Mouse (Mus musculus) CH12.LX (cell line): ENCODE data around the gene Creb1. TPM values are rescaled to one million over a fixed set of nuclear protein-coding genes. Genes with fewer than 3 reads are reported as not detected.

Experiments used
- DNase-seq: peaks from one replicate; pipeline ENCODE4 v3.0.0-alpha.2; 2013; ENCODE audit errors: extremely low read depth
- H3K27ac ChIP-seq: 2 replicates; pipeline ENCODE4 v1.5.1; 2012; ENCODE audit warnings: low read depth, mild to moderate bottlenecking, control low read depth, moderate library complexity; ENCODE audit not compliant: insufficient read depth
- H3K27me3 ChIP-seq: replicated peaks from 2 replicates; pipeline ENCODE3; 2012; ENCODE audit warnings: inconsistent platforms
- H3K36me3 ChIP-seq, 2 experiments: replicated peaks in 1 of 2; 2 replicates each; pipeline versions ENCODE3 to v1.6.1; 2012; ENCODE audit warnings: inconsistent platforms in 1 of 2, low read length in 1 of 2, mild to moderate bottlenecking in 1 of 2, mixed read lengths in 1 of 2, moderate library complexity in 1 of 2; ENCODE audit not compliant: control insufficient read depth in 1 of 2, insufficient read depth in 1 of 2
- H3K4me1 ChIP-seq, 2 experiments: 2 replicates each; pipeline ENCODE4 v1.6.1; 2012; ENCODE audit warnings: inconsistent platforms in 1 of 2, moderate library complexity in 1 of 2; ENCODE audit not compliant: insufficient read depth in 2 of 2, control insufficient read depth in 1 of 2
- H3K4me2 ChIP-seq: 2 replicates; pipeline ENCODE4 v1.6.1; 2012; ENCODE audit warnings: low read depth, mild to moderate bottlenecking, control low read depth; ENCODE audit not compliant: poor library complexity, insufficient read depth, severe bottlenecking
- H3K4me3 ChIP-seq, 3 experiments: fragments of 150-350 bp in 1 of 3; sonication (generic) in 1 of 3; replicated peaks in 1 of 3; 2 replicates each; pipeline versions ENCODE3 to v1.5.1; 2011 to 2012; ENCODE audit warnings: low read depth in 2 of 3, low read length in 2 of 3, mild to moderate bottlenecking in 2 of 3, moderate library complexity in 2 of 3, control low read depth in 1 of 3, improper control_type of control experiment in 1 of 3, inconsistent platforms in 1 of 3, mixed read lengths in 1 of 3; ENCODE audit not compliant: poor library complexity in 1 of 3
- H3K79me2 ChIP-seq: replicated peaks from 2 replicates; pipeline ENCODE4 v1.6.1; 2012; ENCODE audit warnings: mild to moderate bottlenecking, moderate library complexity; ENCODE audit not compliant: control insufficient read depth, poor library complexity, insufficient read depth, severe bottlenecking; ENCODE audit errors: extremely low read depth
- H3K9ac ChIP-seq: 2 replicates; pipeline ENCODE4 v1.6.1; 2012; ENCODE audit warnings: low read depth, mild to moderate bottlenecking, control low read depth, moderate library complexity; ENCODE audit not compliant: insufficient read depth
- H3K9me3 ChIP-seq: replicated peaks from 2 replicates; pipeline ENCODE3; 2012; ENCODE audit warnings: low read length, inconsistent platforms, mixed read lengths
- BHLHE40 ChIP-seq: IDR thresholded peaks from 2 replicates; pipeline ENCODE4 v1.6.1; 2011; ENCODE audit warnings: mild to moderate bottlenecking, low read depth, low read length, improper control_type of control experiment
- CHD1 ChIP-seq: IDR thresholded peaks from 2 replicates; pipeline ENCODE4 v1.6.1; 2012; ENCODE audit warnings: low read depth, low read length, improper control_type of control experiment, inconsistent platforms
- ELF1 ChIP-seq: IDR thresholded peaks from 2 replicates; pipeline ENCODE4 v1.6.1; 2014; ENCODE audit warnings: low read depth, mild to moderate bottlenecking, inconsistent platforms, low read length, improper control_type of control experiment
- EP300 ChIP-seq: IDR thresholded peaks from 2 replicates; pipeline ENCODE4 v1.6.1; 2011; ENCODE audit warnings: low read length, improper control_type of control experiment
- GABPA ChIP-seq: IDR thresholded peaks from 2 replicates; pipeline ENCODE4 v1.6.1; 2012; ENCODE audit warnings: low read depth, low read length, improper control_type of control experiment, inconsistent platforms; ENCODE audit not compliant: insufficient replicate concordance
- JUND ChIP-seq: conservative IDR thresholded peaks from 2 replicates; pipeline ENCODE4 v1.6.1; 2011; ENCODE audit warnings: low read depth, low read length, improper control_type of control experiment
- KAT2A ChIP-seq: IDR thresholded peaks from 2 replicates; pipeline ENCODE4 v1.6.1; 2012; ENCODE audit warnings: low read length, improper control_type of control experiment, inconsistent platforms; ENCODE audit not compliant: insufficient replicate concordance
- MAX ChIP-seq: IDR thresholded peaks from 2 replicates; pipeline ENCODE4 v1.6.1; 2011; ENCODE audit warnings: low read length, improper control_type of control experiment
- MXI1 ChIP-seq: IDR thresholded peaks from 2 replicates; pipeline ENCODE4 v1.6.1; 2011; ENCODE audit warnings: mild to moderate bottlenecking, low read depth, low read length, improper control_type of control experiment
- PAX5 ChIP-seq: IDR thresholded peaks from 2 replicates; pipeline ENCODE4 v1.6.1; 2012; ENCODE audit warnings: low read length, inconsistent platforms, mixed read lengths
- POLR2A ChIP-seq: IDR thresholded peaks from 2 replicates; pipeline ENCODE4 v1.6.1; 2011; ENCODE audit warnings: low read depth, mild to moderate bottlenecking, improper control_type of control experiment, low read length
- RAD21 ChIP-seq: IDR thresholded peaks from 2 replicates; pipeline ENCODE4 v1.6.1; 2011; ENCODE audit warnings: low read depth, mild to moderate bottlenecking, low read length, improper control_type of control experiment, moderate library complexity
- SIN3A ChIP-seq: IDR thresholded peaks from 2 replicates; pipeline ENCODE4 v1.6.1; 2012; ENCODE audit warnings: low read length, improper control_type of control experiment, inconsistent platforms
- SMC3 ChIP-seq: IDR thresholded peaks from 2 replicates; pipeline ENCODE4 v1.6.1; 2011; ENCODE audit warnings: low read depth, low read length, improper control_type of control experiment
- TBP ChIP-seq: conservative IDR thresholded peaks from 2 replicates; pipeline ENCODE4 v1.6.1; 2011; ENCODE audit warnings: low read depth, low read length, improper control_type of control experiment
- TCF12 ChIP-seq: IDR thresholded peaks from 2 replicates; pipeline ENCODE4 v1.6.1; 2014; ENCODE audit warnings: low read depth, mild to moderate bottlenecking, inconsistent platforms, low read length, improper control_type of control experiment
- UBTF ChIP-seq: IDR thresholded peaks from 2 replicates; pipeline ENCODE4 v1.6.1; 2012; ENCODE audit warnings: low read depth, mild to moderate bottlenecking, inconsistent platforms, low read length, improper control_type of control experiment, moderate library complexity
- USF1 ChIP-seq: IDR thresholded peaks from 2 replicates; pipeline ENCODE4 v1.6.1; 2014; ENCODE audit warnings: low read depth, mild to moderate bottlenecking, inconsistent platforms, low read length, improper control_type of control experiment
- USF2 ChIP-seq: conservative IDR thresholded peaks from 2 replicates; pipeline ENCODE4 v1.6.1; 2011; ENCODE audit warnings: low read depth, low read length, improper control_type of control experiment
- ZC3H11A ChIP-seq: IDR thresholded peaks from 2 replicates; pipeline ENCODE4 v1.6.1; 2012; ENCODE audit warnings: low read depth, mild to moderate bottlenecking, inconsistent platforms, low read length, improper control_type of control experiment
- dilution Hi-C: fragments of 300-500 bp; cut with MboI; formaldehyde crosslinking; loops from 2 replicates; pipeline ENCODE4 v1.14.3; 2020; ENCODE audit warnings: low sequenced_read_pairs; ENCODE audit not compliant: extremely low pct_unique_long_range_greater_than_20kb, extremely low pct_ligation_motif_present
- in situ Hi-C: fragments of 300-500 bp; cut with MboI; formaldehyde crosslinking; loops from 3 replicates; pipeline ENCODE4 v1.14.3; 2019; ENCODE audit warnings: low sequenced_read_pairs, low pct_ligation_motif_present, low pct_unique_long_range_greater_than_20kb, mixed read lengths
- polyA plus RNA-seq: library from polyadenylated mRNA; unstranded; fragments of >175 nt; gene quantifications from 2 replicates; pipeline ENCODE4 v1.2.1, GENCODE M21; 2012; ENCODE audit warnings: low read depth; ENCODE audit not compliant: insufficient read length
- total RNA-seq, 2 experiments: library from RNA; depleted of rRNA; stranded (reverse); fragments of 300-350 nt in 1 of 2; fragments of >200 nt in 1 of 2; gene quantifications; 2 replicates each; pipeline ENCODE4 v1.2.3; 2012 to 2014

Creb1 gene
- total and polyA plus RNA-seq, 3 experiments, result 21.0 to 42.8 (median 24.2) TPM

DNA sequence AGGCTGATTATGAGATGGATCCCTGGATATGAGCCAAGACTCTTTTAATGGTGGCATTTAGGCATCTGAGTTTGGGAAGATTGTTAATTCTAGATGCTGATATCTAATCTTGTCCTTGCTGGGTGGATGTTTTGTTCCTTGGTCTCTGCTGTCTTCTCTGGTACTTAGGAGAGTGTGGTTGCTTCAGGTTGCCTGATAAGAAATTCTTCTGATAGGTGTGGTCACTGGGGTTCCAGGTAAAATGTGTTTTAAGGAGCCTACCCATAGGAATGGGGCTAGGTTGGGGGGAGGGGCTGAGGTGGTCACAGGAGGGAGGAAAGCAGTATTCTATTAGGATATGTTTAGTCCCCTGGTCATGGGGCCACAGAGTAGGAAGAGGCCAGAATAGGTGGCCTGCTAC is 35.6 kb upstream of the Creb1 start:
- Histone ChIP-seq H3K27me3 (no peaks in the 10 kb centered on the region), H3K27ac (no peak overlapping the region)

DNA sequence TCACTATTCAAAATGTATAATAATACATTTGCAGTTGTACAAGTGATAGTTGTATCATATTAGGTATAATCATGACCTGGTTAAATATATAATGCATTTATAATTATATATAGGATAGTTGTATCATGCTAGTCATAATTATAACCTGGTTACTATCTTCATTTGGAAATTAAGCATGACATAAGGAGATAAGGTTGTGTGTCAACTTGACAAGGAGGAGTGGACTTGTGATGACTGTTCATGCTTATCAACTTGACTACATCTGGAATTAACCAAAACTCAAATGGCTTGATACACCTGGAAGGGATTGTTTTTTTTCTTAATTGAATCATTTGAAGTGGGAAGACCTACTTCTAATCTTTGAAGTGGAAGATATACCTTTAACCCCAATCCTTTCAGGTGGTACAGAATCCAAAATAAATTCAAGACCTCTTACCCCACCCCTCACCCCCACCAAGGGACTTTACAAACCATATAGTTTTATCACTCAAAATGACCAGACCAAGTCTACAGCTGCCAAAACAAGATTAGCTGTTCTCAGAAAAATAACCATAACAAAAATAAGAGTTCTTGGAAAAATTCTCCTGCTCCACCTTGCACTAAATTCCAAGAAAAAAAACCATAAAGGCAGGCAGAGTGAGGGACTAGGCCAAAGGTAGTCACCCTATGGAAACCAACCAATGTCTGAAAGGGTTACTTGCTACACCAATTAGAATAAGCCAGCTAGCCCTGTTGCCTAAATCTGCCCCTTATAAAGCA is 30.9 kb upstream of the Creb1 start:
- in situ Hi-C loops, result no loop called here
- no peaks in the 10 kb centered on the region for H3K36me3 ChIP-seq
- no peaks in the 10 kb centered on the region for H3K27me3 ChIP-seq
- no peak overlapping the region for H3K4me3 ChIP-seq
- no peak overlapping the region for H3K4me2 ChIP-seq
- H3K9me3 ChIP-seq, result no peaks in the 10 kb centered on the region
- H3K79me2 ChIP-seq, result no peaks in the 10 kb centered on the region
- DNase-seq, result no peak
- dilution Hi-C loops, result no loop called here
- no peak overlapping the region for H3K9ac ChIP-seq
- H3K27ac ChIP-seq, result no peak overlapping the region
- no peaks in the 10 kb centered on the region for H3K4me1 ChIP-seq
- TF ChIP-seq CHD1 (no peak), PAX5 (no peak), USF1 (no peak)

More for the DNA sequence above, 35.6 kb upstream of the Creb1 start:
- H3K4me1 ChIP-seq, result no peaks in the 10 kb centered on the region
- H3K9ac ChIP-seq, result no peak overlapping the region
- H3K9me3 ChIP-seq, result no peaks in the 10 kb centered on the region
- dilution Hi-C loops, result no loop called here
- TF ChIP-seq POLR2A (no peak), ZC3H11A (no peak), SIN3A (no peak), MXI1 (no peak), UBTF (no peak), EP300 (no peak), JUND (no peak), TBP (no peak), RAD21 (no peak), TCF12 (no peak), BHLHE40 (no peak), MAX (no peak), USF2 (no peak), USF1 (no peak), SMC3 (no peak), ELF1 (no peak), KAT2A (no peak), GABPA (no peak)
- H3K36me3 ChIP-seq, result no peaks in the 10 kb centered on the region
- H3K4me3 ChIP-seq, result no peak overlapping the region
- no peak for DNase-seq
- in situ Hi-C loops, result no loop called here
- H3K4me2 ChIP-seq, result no peak overlapping the region
- no peaks in the 10 kb centered on the region for H3K79me2 ChIP-seq
